Mouse (Mus musculus): ENCODE measurements around the gene Polr2m.

Polr2m gene

DNA sequence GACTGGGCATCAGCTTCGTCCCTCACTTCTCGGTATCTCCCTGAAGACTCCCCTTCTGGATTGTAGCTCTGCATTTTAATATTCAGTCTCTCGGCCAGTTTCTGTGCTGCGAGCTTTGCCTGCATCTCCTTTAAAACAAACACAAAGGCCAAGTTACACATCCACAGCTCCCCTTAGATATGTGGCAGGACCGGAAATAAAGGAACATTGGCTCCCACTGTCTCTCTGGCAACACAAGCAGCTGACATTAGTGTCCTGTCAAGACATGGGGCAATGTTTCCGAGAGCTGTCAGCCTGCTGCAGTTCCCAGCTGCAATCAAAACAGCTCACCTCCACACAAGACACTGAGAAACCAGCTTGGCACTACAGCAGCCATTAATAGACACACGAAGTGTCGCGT is 6.3 kb downstream of the Polr2m start:
- in situ Hi-C loops (cut with MboI; ENCODE audit: unreplicated experiment in 2 of 2): loop anchor here in 1 of 2 experiments (25.0 kb wide), 1 partner anchor 1633 kb away; the partner anchor contains the start of genes Gm20509, Khdc3 and Rsl24d1

- in situ Hi-C loops (cut with MboI; ENCODE audit: unreplicated experiment in 2 of 2): loop anchor here in 1 of 2 experiments (25.0 kb wide), 1 partner anchor 1634 kb away; the partner anchor contains the start of genes Gm20509, Khdc3 and Rsl24d1
These were observed 7.1 kb downstream of the Polr2m start for GRCm38 (mm10) chr9:71478596-71478995.

- in situ Hi-C loops (cut with MboI; ENCODE audit: unreplicated experiment in 2 of 2): loop anchor here in 1 of 2 experiments (25.0 kb wide), 1 partner anchor 1636 kb away; the partner anchor contains the start of genes Gm20509, Khdc3 and Rsl24d1
These were observed 9.1 kb downstream of the Polr2m start for GRCm38 (mm10) chr9:71476601-71477000.

GRCm38 (mm10) chr9:71475536-71475935 is 10.2 kb downstream of the Polr2m start:
- in situ Hi-C loops (cut with MboI; ENCODE audit: unreplicated experiment in 2 of 2): loop anchor here in 1 of 2 experiments (25.0 kb wide), 1 partner anchor 1637 kb away; the partner anchor contains the start of genes Gm20509, Khdc3 and Rsl24d1

- in situ Hi-C loops (cut with MboI; ENCODE audit: unreplicated experiment in 2 of 2): no loop called here
These were observed 18.3 kb downstream of the Polr2m start for GRCm38 (mm10) chr9:71467434-71467833.

GRCm38 (mm10) chr9:71466111-71466510 is 19.6 kb downstream of the Polr2m start:
- in situ Hi-C loops (cut with MboI; ENCODE audit: unreplicated experiment in 2 of 2): no loop called here

- in situ Hi-C loops (cut with MboI; ENCODE audit: unreplicated experiment in 2 of 2): no loop called here
These were observed 22.6 kb downstream of the Polr2m start for GRCm38 (mm10) chr9:71463072-71463667.

- in situ Hi-C loops (cut with MboI; ENCODE audit: unreplicated experiment in 2 of 2): no loop called here
These were observed 29.0 kb downstream of the Polr2m start for GRCm38 (mm10) chr9:71456738-71457137.

- in situ Hi-C loops (cut with MboI; ENCODE audit: unreplicated experiment in 2 of 2): no loop called here
These were observed 31.8 kb downstream of the Polr2m start for GRCm38 (mm10) chr9:71453917-71454316.

- in situ Hi-C loops (cut with MboI; ENCODE audit: unreplicated experiment in 2 of 2): no loop called here
These were observed 32.4 kb downstream of the Polr2m start for GRCm38 (mm10) chr9:71453352-71453751.

DNA sequence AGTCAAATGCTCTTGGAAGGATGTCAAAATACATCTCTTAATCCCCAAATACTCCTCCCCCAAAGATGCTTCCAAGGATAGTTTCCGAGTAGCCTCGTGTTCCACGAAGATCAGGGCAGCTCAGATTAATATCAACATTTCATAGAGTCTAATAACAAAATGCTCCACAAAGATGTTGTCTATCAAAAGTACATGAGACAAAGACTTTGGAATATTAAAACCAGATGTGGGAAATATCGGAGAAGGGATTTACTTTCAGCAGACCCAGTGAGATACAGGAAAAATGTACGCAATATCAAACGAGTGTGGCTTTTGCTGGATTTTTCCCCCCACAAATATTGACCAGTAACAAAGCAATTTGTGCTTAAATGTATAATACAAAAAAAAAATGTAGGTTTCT is 35.1 kb downstream of the Polr2m start:
- in situ Hi-C loops (cut with MboI; ENCODE audit: unreplicated experiment in 2 of 2): no loop called here

DNA sequence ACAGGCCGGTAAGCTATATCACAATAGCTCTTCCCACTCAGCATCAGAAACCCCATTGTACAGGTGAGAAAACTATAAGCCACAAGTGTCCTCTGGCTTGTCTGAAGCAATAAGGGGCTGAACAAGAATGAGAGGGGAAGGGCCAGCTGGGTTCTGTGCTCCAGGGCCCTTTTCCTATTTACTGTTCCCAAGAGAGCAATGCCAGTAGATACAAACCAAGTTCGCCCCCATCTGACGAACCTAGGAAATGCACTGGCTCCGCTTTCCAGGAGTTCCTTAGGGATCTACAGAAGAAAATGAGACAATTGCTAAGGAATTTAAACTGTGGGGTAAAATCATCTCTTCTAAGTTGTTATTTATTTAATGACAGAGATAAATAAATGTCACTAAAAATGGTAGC is 38.2 kb downstream of the Polr2m start:
- in situ Hi-C loops (cut with MboI; ENCODE audit: unreplicated experiment in 2 of 2): no loop called here

DNA sequence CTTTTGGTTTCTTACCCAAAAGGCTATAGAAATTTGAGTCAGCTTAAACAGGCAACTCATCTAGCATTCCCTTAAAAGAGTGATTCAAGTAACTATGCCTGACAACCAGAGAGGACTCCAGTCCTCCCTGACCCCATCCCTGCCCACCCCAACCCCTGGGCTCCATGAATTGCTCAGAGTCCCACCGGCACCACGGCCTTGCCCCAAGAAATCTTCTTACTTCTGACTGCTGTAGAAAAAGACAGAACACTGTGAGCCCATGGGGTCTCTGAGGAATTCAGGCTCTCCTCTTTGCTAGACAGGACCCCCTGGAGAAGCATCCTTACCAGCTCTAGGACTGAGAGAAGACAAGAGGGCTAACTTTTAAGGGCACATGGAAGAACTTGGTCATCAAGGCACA is 40.4 kb downstream of the Polr2m start:
- in situ Hi-C loops (cut with MboI; ENCODE audit: unreplicated experiment in 2 of 2): no loop called here

DNA sequence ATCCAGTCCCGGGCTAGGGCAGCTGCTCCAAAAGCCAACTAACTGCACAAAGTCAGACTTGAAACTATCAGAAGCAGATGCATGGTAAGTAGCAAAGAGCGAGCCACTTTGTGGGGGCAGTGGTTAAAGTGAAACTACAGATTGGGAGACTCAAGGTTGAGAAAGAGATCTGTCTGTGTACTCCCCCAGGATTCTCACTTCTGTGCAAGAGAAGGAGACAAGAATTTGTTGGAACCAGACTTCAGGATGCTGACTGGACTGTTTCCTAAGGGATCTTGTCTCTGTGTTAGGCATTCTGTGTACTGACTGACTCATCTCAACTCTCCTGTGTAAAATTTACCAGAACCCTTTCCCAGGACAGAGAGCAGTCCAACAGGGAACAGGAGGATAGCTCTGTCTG is 47.6 kb downstream of the Polr2m start:
- in situ Hi-C loops (cut with MboI; ENCODE audit: unreplicated experiment in 2 of 2): no loop called here

Data from v-Abl transformed pro-B cells (cell line).